Mouse (Mus musculus) testis, adult 2 months (tissue): ENCODE measurements around the gene Olfr807. TPM values are rescaled to one million over a fixed set of nuclear protein-coding genes. Genes with fewer than 3 reads are reported as not detected.

Experiments used
- H3K27ac ChIP-seq: fragments of 200-500 bp; 2 replicates; pipeline ENCODE4 v1.5.1; 2012; ENCODE audit warnings: low read depth, low read length; ENCODE audit not compliant: control insufficient read depth, insufficient read depth
- H3K27me3 ChIP-seq: fragments of 200-500 bp; 2 replicates; pipeline ENCODE4 v1.6.1; 2012; ENCODE audit warnings: mild to moderate bottlenecking, low read length, moderate library complexity; ENCODE audit not compliant: control insufficient read depth, insufficient read depth
- H3K36me3 ChIP-seq: fragments of 200-500 bp; 2 replicates; pipeline ENCODE4 v1.6.1; 2012; ENCODE audit warnings: mild to moderate bottlenecking, low read length; ENCODE audit not compliant: control insufficient read depth, insufficient read depth
- H3K4me1 ChIP-seq: fragments of 200-500 bp; 2 replicates; pipeline ENCODE4 v1.6.1; 2012; ENCODE audit warnings: low read length; ENCODE audit not compliant: control insufficient read depth, insufficient read depth
- H3K4me3 ChIP-seq: fragments of 200-500 bp; 2 replicates; pipeline ENCODE4 v1.5.1; 2012; ENCODE audit warnings: low read depth, mild to moderate bottlenecking, low read length, moderate library complexity, mixed read lengths; ENCODE audit not compliant: control insufficient read depth
- CTCF ChIP-seq: fragments of 200-500 bp; IDR thresholded peaks from 2 replicates; pipeline ENCODE4 v1.5.1; 2012; ENCODE audit warnings: low read depth, mild to moderate bottlenecking, inconsistent platforms, low read length, moderate library complexity; ENCODE audit not compliant: control insufficient read depth, insufficient read depth, insufficient replicate concordance
- POLR2A ChIP-seq: fragments of 200-500 bp; IDR thresholded peaks from 2 replicates; pipeline ENCODE4 v1.6.1; 2012; ENCODE audit warnings: low read depth, mild to moderate bottlenecking, inconsistent platforms, low read length, moderate library complexity; ENCODE audit not compliant: control insufficient read depth
- polyA plus RNA-seq: library from polyadenylated mRNA; depleted of rRNA; stranded (reverse); fragments of >200 nt; gene quantifications from 2 replicates; pipeline ENCODE4 v1.2.3, GENCODE M21; 2012; rRNA removed

Gene Olfr807
- polyA plus RNA-seq: not detected in 2 replicates

DNA sequence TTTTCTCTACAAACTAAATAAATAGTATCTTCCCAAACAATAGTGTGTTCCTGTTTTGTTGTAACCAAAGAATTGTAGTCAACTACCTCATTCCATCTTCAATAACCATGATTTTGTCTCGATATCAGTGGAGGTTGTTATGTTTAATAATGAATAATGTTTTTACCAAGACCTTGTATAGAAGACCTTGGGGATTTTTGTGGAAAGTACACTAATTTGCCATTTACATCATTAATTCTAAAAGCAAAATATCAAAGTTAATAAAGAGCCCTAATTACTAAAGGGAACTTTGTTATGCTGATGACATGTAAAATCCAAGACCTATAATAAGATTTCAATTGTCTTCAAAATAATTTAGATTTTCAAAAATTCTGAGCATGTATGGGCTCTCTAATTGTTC is at the start of gene Olfr807:
TSS of gene Olfr807 (minus strand) at position 101 of the 400 bp plus-strand sequence.
- H3K36me3 ChIP-seq: no peaks in the 10 kb centered on the region
- TF ChIP-seq POLR2A (no peak), CTCF (no peak)
- no peak within 1 kb of the TSS for H3K4me3 ChIP-seq
- no peak within 1 kb of the TSS for H3K27ac ChIP-seq
- H3K27me3 ChIP-seq: no peaks in the 10 kb centered on the region
- H3K4me1 ChIP-seq: no peaks in the 10 kb centered on the region

DNA sequence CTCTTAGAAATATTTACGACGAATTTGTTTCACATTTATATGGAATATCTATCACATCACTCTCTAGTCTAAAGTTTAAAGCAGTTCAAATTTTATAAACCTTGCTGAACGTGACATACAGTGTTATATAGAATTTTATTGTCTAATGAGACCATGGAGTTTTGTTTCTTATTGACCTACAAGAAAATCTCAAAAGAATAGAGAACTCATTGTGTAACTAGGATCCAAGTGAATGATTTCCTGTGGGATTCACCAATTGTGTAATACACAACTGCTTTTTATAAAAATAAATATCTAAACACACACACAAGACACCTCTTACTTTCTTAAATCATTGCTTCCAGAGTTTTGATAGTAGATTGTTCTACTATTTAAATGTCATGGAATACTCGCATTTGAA is 46.7 kb upstream of the Olfr807 start, which contains the start of gene Olfr811:
TSS of gene Olfr811 (minus strand) at position 101 of the 400 bp plus-strand sequence.
- Histone ChIP-seq H3K36me3 (no peaks in the 10 kb centered on the region), H3K4me3 (no peak within 1 kb of the TSS), H3K4me1 (no peaks in the 10 kb centered on the region), H3K27ac (no peak within 1 kb of the TSS), H3K27me3 (no peaks in the 10 kb centered on the region)
- TF ChIP-seq CTCF (no peak), POLR2A (no peak)

DNA sequence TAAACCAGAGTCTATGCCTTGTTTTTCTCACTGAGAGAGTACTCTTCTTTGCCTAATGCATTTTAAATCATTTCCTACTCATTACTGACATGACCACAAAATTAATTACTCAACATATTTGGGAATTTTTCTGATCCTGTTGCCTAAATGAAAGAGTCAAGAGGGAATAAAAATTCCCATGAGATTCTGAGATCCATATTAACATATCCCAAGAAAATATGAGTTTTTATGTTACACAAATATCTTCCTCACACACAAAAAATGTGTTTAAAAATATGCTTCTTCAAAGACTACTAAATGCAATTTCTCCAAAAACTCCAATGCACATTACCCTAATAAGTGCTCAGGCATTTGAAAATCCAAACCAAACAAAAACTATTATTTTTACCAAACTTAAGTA is 37.2 kb upstream of the Olfr807 start, which contains the start of gene Olfr810:
TSS of gene Olfr810 (minus strand) at position 101 of the 400 bp plus-strand sequence.
- no peak for TF ChIP-seq CTCF
- TF ChIP-seq POLR2A: no peak
- Histone ChIP-seq H3K27ac (no peak within 1 kb of the TSS), H3K36me3 (no peaks in the 10 kb centered on the region), H3K4me1 (no peaks in the 10 kb centered on the region), H3K4me3 (no peak within 1 kb of the TSS), H3K27me3 (no peaks in the 10 kb centered on the region)

DNA sequence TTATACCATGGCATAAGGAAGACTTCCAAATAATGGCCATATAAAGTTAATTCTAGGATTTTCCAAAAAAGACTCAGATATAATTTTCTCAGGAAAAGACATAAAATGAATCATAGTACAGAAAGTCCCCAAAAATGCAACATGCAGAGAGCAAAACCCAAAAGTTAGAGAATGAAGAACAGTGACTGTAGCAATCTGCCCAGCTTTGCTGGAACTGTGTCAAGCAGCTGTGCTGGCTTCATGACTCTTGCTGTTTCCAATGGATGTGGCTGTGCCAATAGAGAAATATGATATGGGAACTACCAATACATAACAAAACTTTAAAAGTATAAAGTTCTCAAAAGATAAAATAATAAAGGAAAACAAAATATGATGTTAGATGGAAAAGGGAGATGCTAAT is 20.5 kb upstream of the Olfr807 start:
- no peak for TF ChIP-seq CTCF
- TF ChIP-seq POLR2A: no peak
- Histone ChIP-seq H3K4me1 (no peaks in the 10 kb centered on the region), H3K36me3 (no peaks in the 10 kb centered on the region), H3K27me3 (no peaks in the 10 kb centered on the region), H3K4me3 (no peak overlapping the region), H3K27ac (no peak overlapping the region)

DNA sequence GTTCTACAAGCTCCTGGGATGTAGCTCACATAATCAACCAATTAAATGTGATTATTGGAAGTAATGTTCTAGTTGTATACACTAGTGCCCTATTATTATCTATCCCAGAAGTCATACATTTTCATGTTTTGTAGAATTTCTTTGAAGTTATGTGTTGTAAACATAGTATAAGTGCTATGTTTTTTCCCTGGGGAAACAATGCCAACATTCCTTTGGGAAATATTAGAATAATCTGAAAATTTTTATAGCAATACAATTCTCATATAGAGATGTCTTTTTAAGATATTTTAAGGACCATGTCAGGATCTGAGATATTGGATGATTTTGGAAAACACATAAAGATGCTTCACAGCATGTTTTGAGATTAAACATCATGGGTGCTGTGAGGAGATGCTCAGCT is 16.7 kb upstream of the Olfr807 start, which contains the start of gene Olfr809:
TSS of gene Olfr809 (plus strand) at position 301 of the 400 bp plus-strand sequence.
- no peaks in the 10 kb centered on the region for H3K27me3 ChIP-seq
- H3K4me1 ChIP-seq: no peaks in the 10 kb centered on the region
- H3K4me3 ChIP-seq: no peak within 1 kb of the TSS
- no peak within 1 kb of the TSS for H3K27ac ChIP-seq
- H3K36me3 ChIP-seq: no peaks in the 10 kb centered on the region
- no peak for TF ChIP-seq CTCF
- TF ChIP-seq POLR2A: no peak

DNA sequence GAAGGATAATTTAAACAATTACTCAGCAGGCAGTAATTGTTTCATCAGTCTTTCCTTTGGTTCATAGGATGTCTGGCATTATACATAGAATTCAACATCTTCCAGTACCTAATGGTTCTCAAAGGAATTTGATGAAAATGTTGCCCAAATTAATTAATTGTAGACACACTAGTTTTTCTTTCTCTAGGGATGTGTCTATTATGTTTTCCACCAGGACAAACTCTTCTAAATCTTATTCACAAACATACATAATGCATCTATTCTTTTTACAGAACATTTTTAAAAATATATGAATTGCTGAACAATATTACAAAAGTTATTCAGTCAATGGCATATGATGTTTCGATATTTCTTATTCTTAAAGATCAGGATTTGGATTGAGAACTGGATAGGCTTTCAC is 7.6 kb upstream of the Olfr807 start, which contains the start of gene Olfr808:
TSS of gene Olfr808 (plus strand) at position 301 of the 400 bp plus-strand sequence.
- Histone ChIP-seq H3K27ac (no peak within 1 kb of the TSS), H3K36me3 (no peaks in the 10 kb centered on the region), H3K27me3 (no peaks in the 10 kb centered on the region), H3K4me1 (no peaks in the 10 kb centered on the region), H3K4me3 (no peak within 1 kb of the TSS)
- TF ChIP-seq CTCF (no peak), POLR2A (no peak)

DNA sequence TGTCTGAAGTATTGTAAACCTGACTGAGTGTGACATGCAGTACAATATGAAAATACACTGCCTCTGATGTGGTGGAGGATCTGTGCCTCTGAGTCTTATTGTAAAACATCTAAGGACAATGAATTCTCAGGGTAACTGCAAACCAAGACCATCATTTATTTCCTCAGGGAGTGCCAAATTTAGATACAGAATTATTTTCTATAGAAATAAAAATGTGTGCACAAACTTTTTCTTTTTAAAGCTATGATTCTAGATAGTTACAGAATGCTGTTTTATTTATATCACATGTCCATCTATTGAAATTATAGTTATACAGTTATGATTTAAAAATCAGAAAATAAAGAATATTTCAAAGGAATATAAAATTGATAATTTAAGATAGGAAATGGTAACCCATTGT is 15.8 kb downstream of the Olfr807 start, which contains the start of gene Olfr806:
TSS of gene Olfr806 (minus strand) at position 101 of the 400 bp plus-strand sequence.
- no peak within 1 kb of the TSS for H3K4me3 ChIP-seq
- H3K36me3 ChIP-seq: no peaks in the 10 kb centered on the region
- no peaks in the 10 kb centered on the region for H3K4me1 ChIP-seq
- no peak within 1 kb of the TSS for H3K27ac ChIP-seq
- H3K27me3 ChIP-seq: no peaks in the 10 kb centered on the region
- TF ChIP-seq POLR2A (no peak), CTCF (no peak)

DNA sequence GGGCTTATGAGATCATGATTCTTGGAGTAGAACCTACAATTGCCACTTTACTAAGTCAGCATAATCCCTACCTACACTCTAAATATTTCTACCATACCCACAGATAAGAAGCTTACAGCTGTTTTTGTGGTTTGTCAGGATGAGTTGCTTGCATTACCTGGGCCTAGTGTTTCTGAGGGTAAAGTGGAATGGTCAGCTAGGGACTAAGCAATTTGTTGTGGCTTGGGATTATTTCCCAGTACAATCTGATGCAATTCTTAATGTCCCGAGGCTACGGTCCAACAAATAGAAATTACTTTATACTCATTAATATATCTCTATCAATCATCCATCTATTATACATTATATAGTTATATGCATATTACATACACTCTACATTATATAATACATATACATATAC is 28.3 kb downstream of the Olfr807 start, which contains the start of gene Olfr805:
TSS of gene Olfr805 (minus strand) at position 101 of the 400 bp plus-strand sequence.
- Histone ChIP-seq H3K27ac (no peak within 1 kb of the TSS), H3K36me3 (no peaks in the 10 kb centered on the region), H3K4me3 (no peak within 1 kb of the TSS), H3K4me1 (no peaks in the 10 kb centered on the region), H3K27me3 (no peaks in the 10 kb centered on the region)
- TF ChIP-seq POLR2A (no peak), CTCF (no peak)

Other genes starting within 250 kb of the Olfr807 start
- not detected in 2 replicates for gene Olfr791, start 236.0 kb downstream of the Olfr807 start, polyA plus RNA-seq
- not detected in 2 replicates for gene Olfr792, start 218.6 kb downstream of the Olfr807 start, polyA plus RNA-seq
- not detected in 2 replicates for gene Olfr794, start 190.1 kb downstream of the Olfr807 start, polyA plus RNA-seq
- gene Olfr796, start 145.2 kb downstream of the Olfr807 start, polyA plus RNA-seq: not detected in 2 replicates
- not detected in 2 replicates for gene Olfr798, start 129.9 kb downstream of the Olfr807 start, polyA plus RNA-seq
- gene Olfr799, start 120.3 kb downstream of the Olfr807 start, polyA plus RNA-seq: not detected in 2 replicates
- gene Olfr800, start 100.1 kb downstream of the Olfr807 start, polyA plus RNA-seq: not detected in 2 replicates
- gene Olfr801, start 83.9 kb downstream of the Olfr807 start, polyA plus RNA-seq: not detected in 2 replicates
- gene Olfr802, start 69.6 kb downstream of the Olfr807 start, polyA plus RNA-seq: not detected in 2 replicates
- not detected in 2 replicates for gene Olfr803, start 63.5 kb downstream of the Olfr807 start, polyA plus RNA-seq
- gene Olfr804, start 54.6 kb downstream of the Olfr807 start, polyA plus RNA-seq: not detected in 2 replicates
- 0.04 TPM in 1 of 2 replicates, not detected in the other for gene Olfr805, start 28.4 kb downstream of the Olfr807 start, polyA plus RNA-seq
- gene Olfr806, start 15.9 kb downstream of the Olfr807 start, polyA plus RNA-seq: not detected in 2 replicates
- not detected in 2 replicates for gene Olfr808, start 7.7 kb upstream of the Olfr807 start, polyA plus RNA-seq
- gene Olfr809, start 16.8 kb upstream of the Olfr807 start, polyA plus RNA-seq: not detected in 2 replicates
- not detected in 2 replicates for gene Olfr810, start 37.1 kb upstream of the Olfr807 start, polyA plus RNA-seq
- not detected in 2 replicates for gene Olfr811, start 46.6 kb upstream of the Olfr807 start, polyA plus RNA-seq
- gene Olfr812, start 88.3 kb upstream of the Olfr807 start, polyA plus RNA-seq: not detected in 2 replicates
- gene Olfr813, start 97.6 kb upstream of the Olfr807 start, polyA plus RNA-seq: not detected in 2 replicates
- not detected in 2 replicates for gene Olfr814, start 122.1 kb upstream of the Olfr807 start, polyA plus RNA-seq
- not detected in 2 replicates for gene Olfr815, start 148.1 kb upstream of the Olfr807 start, polyA plus RNA-seq
- not detected in 2 replicates for gene Olfr816, start 157.8 kb upstream of the Olfr807 start, polyA plus RNA-seq
- gene Olfr818, start 191.3 kb upstream of the Olfr807 start, polyA plus RNA-seq: not detected in 2 replicates
- gene Olfr819, start 209.5 kb upstream of the Olfr807 start, polyA plus RNA-seq: not detected in 2 replicates
- not detected in 2 replicates for gene Olfr247, start 218.3 kb upstream of the Olfr807 start, polyA plus RNA-seq
- not detected in 2 replicates for gene Gm10310, start 227.3 kb upstream of the Olfr807 start, polyA plus RNA-seq